Mouse (Mus musculus) liver, postnatal 0 days (tissue): ENCODE measurements around the gene Olfr1031. TPM values are rescaled to one million over a fixed set of nuclear protein-coding genes. Genes with fewer than 3 reads are reported as not detected.
A peak's percentile ranks its signal among the peaks of the same experiment; 100 is the strongest.
"Not testable (repeated sequence)": the region's sequence is repeated elsewhere in the genome, so short reads cannot be mapped to it uniquely, and the experiment has no call there.

Source experiments
- ATAC-seq: fragments of 200-750 bp; cut with Nextera tagmentation; 2 replicates; pipeline ENCODE4 v1.8.0; 2017; ENCODE audit warnings: mild to moderate bottlenecking, moderate library complexity
- DNase-seq: peaks from one replicate; pipeline ENCODE4 v3.0.0-alpha.2; 2016
- H3K27ac ChIP-seq: fragments of 300-500 bp; sonication (generic); 2 replicates; pipeline ENCODE4 v1.5.1; 2014; ENCODE audit warnings: antibody characterized with exemption, moderate library complexity, mild to moderate bottlenecking, low read depth
- H3K27me3 ChIP-seq: fragments of 300-500 bp; sonication (generic); 2 replicates; pipeline ENCODE4 v1.6.1; 2014; ENCODE audit warnings: low read length, control low read depth, mixed read lengths; ENCODE audit not compliant: insufficient read depth
- H3K36me3 ChIP-seq: fragments of 300-500 bp; sonication (generic); replicated peaks from 2 replicates; pipeline ENCODE4 v1.6.1; 2014; ENCODE audit warnings: mild to moderate bottlenecking, control low read depth, low read length, moderate library complexity, mixed read lengths; ENCODE audit not compliant: insufficient read depth
- H3K4me1 ChIP-seq: fragments of 300-500 bp; sonication (generic); 2 replicates; pipeline ENCODE4 v1.6.1; 2014; ENCODE audit warnings: antibody characterized with exemption, mild to moderate bottlenecking, control low read depth; ENCODE audit not compliant: insufficient read depth
- H3K4me2 ChIP-seq: fragments of 300-500 bp; sonication (generic); 2 replicates; pipeline ENCODE4 v1.6.1; 2014; ENCODE audit warnings: low read depth, mild to moderate bottlenecking, low read length, moderate library complexity, mixed read lengths
- H3K4me3 ChIP-seq: fragments of 300-500 bp; sonication (generic); 2 replicates; pipeline ENCODE4 v1.5.1; 2014; ENCODE audit warnings: low read depth, low read length
- H3K9ac ChIP-seq: fragments of 300-500 bp; sonication (generic); replicated peaks from 2 replicates; pipeline ENCODE4 v1.6.1; 2014; ENCODE audit warnings: mild to moderate bottlenecking, moderate library complexity
- H3K9me3 ChIP-seq: fragments of 300-500 bp; sonication (generic); 2 replicates; pipeline ENCODE4 v1.6.1; 2016; ENCODE audit warnings: mild to moderate bottlenecking, control low read depth, low read length, mixed read lengths
- CTCF ChIP-seq: sonication (generic); IDR thresholded peaks from 2 replicates; pipeline ENCODE4 v1.5.1; 2016; ENCODE audit warnings: antibody characterized with exemption, low read depth
- EP300 ChIP-seq: IDR thresholded peaks from 2 replicates; pipeline ENCODE4 v1.6.1; 2016; ENCODE audit warnings: antibody characterized with exemption, low read depth, mild to moderate bottlenecking
- WGBS: fragments of 180-500 bp; shearing (Covaris S2); extraction: QIAGEN DNeasy Blood & Tissue Kit; methylation state at CpG from one replicate; pipeline ENCODE4 v1.1.7; 2014; ENCODE audit not compliant: insufficient replicate concordance; 5-methylcytosine and 5-hydroxymethylcytosine counted together
- polyA plus RNA-seq: library from polyadenylated mRNA; unstranded; fragments of >200 nt; fragmentation: Nextera tagmentation; extraction: Ambion mirVana; gene quantifications from 2 replicates; pipeline ENCODE4 v1.2.1, GENCODE M21; 2015

Olfr1031 gene
- polyA plus RNA-seq = not detected in 2 replicates

- whole genome bisulfite sequencing = 52% methylated on average over 3 of the region's 3 CpGs
Observed at GRCm38 (mm10) chr2:85990004-85990403, at the start of gene Olfr1031. Gene Olfr1031, plus strand, starts transcription at chr2:85990304.

GRCm38 (mm10) chr2:85950137-85950536, 40.0 kb upstream of the Olfr1031 start, which contains the start of gene Olfr1028:
Gene Olfr1028, plus strand, starts transcription at chr2:85950437.
- Histone ChIP-seq H3K36me3 (no peaks in the 10 kb centered on the region), H3K9ac (no peak within 1 kb of the TSS), H3K27ac (no peak within 1 kb of the TSS), H3K4me1 (no peaks in the 10 kb centered on the region), H3K27me3 (no peaks in the 10 kb centered on the region), H3K4me3 (no peak within 1 kb of the TSS), H3K4me2 (no peak within 1 kb of the TSS), H3K9me3 (no peaks in the 10 kb centered on the region)
- no peak for TF ChIP-seq CTCF
- ATAC-seq (no peak), DNase-seq (no peak)
- 40% methylated on average over 1 of the region's 1 CpGs for WGBS

More at GRCm38 (mm10) chr2:85990004-85990403, at the start of gene Olfr1031:
- Histone ChIP-seq H3K4me3 (no peak within 1 kb of the TSS), H3K27me3 (no peaks in the 10 kb centered on the region), H3K9ac (no peak within 1 kb of the TSS), H3K4me1 (no peaks in the 10 kb centered on the region), H3K36me3 (no peaks in the 10 kb centered on the region), H3K9me3 (no peaks in the 10 kb centered on the region), H3K27ac (no peak within 1 kb of the TSS), H3K4me2 (no peak within 1 kb of the TSS)
- TF ChIP-seq EP300 (no peak), CTCF (no peak)
- no peak for ATAC-seq
- DNase-seq = no peak

- no peaks in the 10 kb centered on the region for H3K4me1 ChIP-seq
- DNase-seq = no peak
- no peak within 1 kb of the TSS for H3K4me3 ChIP-seq
- TF ChIP-seq EP300 (no peak), CTCF (no peak)
- H3K9ac ChIP-seq = no peak within 1 kb of the TSS
- no peak within 1 kb of the TSS for H3K27ac ChIP-seq
- no peak within 1 kb of the TSS for H3K4me2 ChIP-seq
- no peaks in the 10 kb centered on the region for H3K9me3 ChIP-seq
- no peak for ATAC-seq
- no peaks in the 10 kb centered on the region for H3K27me3 ChIP-seq
- no peaks in the 10 kb centered on the region for H3K36me3 ChIP-seq
- 70% methylated on average over 2 of the region's 2 CpGs for WGBS
Observed at GRCm38 (mm10) chr2:85973595-85973994, 16.5 kb upstream of the Olfr1031 start, which contains the start of gene Olfr1029. Gene Olfr1029, plus strand, starts transcription at chr2:85973895.

- no peak within 1 kb of the TSS for H3K4me3 ChIP-seq
- no peaks in the 10 kb centered on the region for H3K27me3 ChIP-seq
- H3K4me2 ChIP-seq = no peak within 1 kb of the TSS
- WGBS = 58% methylated on average over 1 of the region's 1 CpGs
- DNase-seq (no peak), ATAC-seq (no peak)
- H3K9me3 ChIP-seq = no peaks in the 10 kb centered on the region
- no peaks in the 10 kb centered on the region for H3K4me1 ChIP-seq
- no peak within 1 kb of the TSS for H3K27ac ChIP-seq
- H3K36me3 ChIP-seq = no peaks in the 10 kb centered on the region
- no peak within 1 kb of the TSS for H3K9ac ChIP-seq
- TF ChIP-seq CTCF (no peak), EP300 (no peak)
Observed at GRCm38 (mm10) chr2:85978976-85979375, 11.1 kb upstream of the Olfr1031 start, which contains the start of gene Olfr1030. Gene Olfr1030, plus strand, starts transcription at chr2:85979276.

GRCm38 (mm10) chr2:86005240-86005639, 15.1 kb downstream of the Olfr1031 start, which contains the start of gene Olfr1032:
Gene Olfr1032, plus strand, starts transcription at chr2:86005540.
- H3K4me1 ChIP-seq = no peaks in the 10 kb centered on the region
- no peak within 1 kb of the TSS for H3K9ac ChIP-seq
- H3K9me3 ChIP-seq = no peaks in the 10 kb centered on the region
- H3K4me3 ChIP-seq = no peak within 1 kb of the TSS
- DNase-seq = no peak
- 79% methylated on average over 7 of the region's 7 CpGs for WGBS
- no peaks in the 10 kb centered on the region for H3K36me3 ChIP-seq
- no peak within 1 kb of the TSS for H3K27ac ChIP-seq
- no peak for ATAC-seq
- H3K27me3 ChIP-seq = no peaks in the 10 kb centered on the region
- H3K4me2 ChIP-seq = no peak within 1 kb of the TSS
- no peak for TF ChIP-seq EP300
- no peak for TF ChIP-seq CTCF

GRCm38 (mm10) chr2:86020406-86020805, 30.3 kb downstream of the Olfr1031 start, which contains the start of gene Olfr1033:
Gene Olfr1033, plus strand, starts transcription at chr2:86020633.
- H3K9ac ChIP-seq, ATAC-seq, H3K36me3 ChIP-seq, H3K4me1 ChIP-seq, H3K9me3 ChIP-seq, H3K27me3 ChIP-seq: not testable (repeated sequence)
- H3K27ac ChIP-seq = peak within 1 kb of the TSS; percentile 82
- peak within 1 kb of the TSS; percentile 52; the same call in 1 of the 2 replicates for H3K4me2 ChIP-seq
- H3K4me3 ChIP-seq = peak within 1 kb of the TSS; percentile 40
- 6% methylated on average over 10 of the region's 11 CpGs for WGBS
- DNase-seq = peak; percentile 30

- not testable (repeated sequence) for H3K9ac ChIP-seq, ATAC-seq, H3K4me2 ChIP-seq, H3K4me1 ChIP-seq, H3K27me3 ChIP-seq, DNase-seq, H3K4me3 ChIP-seq, H3K36me3 ChIP-seq, H3K9me3 ChIP-seq
- 0 out of 2 replicates have a peak overlapping the region, but pooled peaks have one; percentile 22 for H3K27ac ChIP-seq
- WGBS = 48% methylated on average over 2 of the region's 9 CpGs
Observed at GRCm38 (mm10) chr2:86021518-86021917, 31.4 kb downstream of the Olfr1031 start.

Other genes with a start within 250 kb of the Olfr1031 start
- gene Olfr1012, start 227.5 kb upstream of the Olfr1031 start, polyA plus RNA-seq = not detected in 2 replicates
- gene Olfr1013, start 223.2 kb upstream of the Olfr1031 start, polyA plus RNA-seq = not detected in 2 replicates
- not detected in 2 replicates for gene Olfr1014, start 217.6 kb upstream of the Olfr1031 start, polyA plus RNA-seq
- gene Olfr1015, start 208.3 kb upstream of the Olfr1031 start, polyA plus RNA-seq = not detected in 2 replicates
- not detected in 2 replicates for gene Olfr1016, start 187.8 kb upstream of the Olfr1031 start, polyA plus RNA-seq
- gene Olfr1018, start 171.8 kb upstream of the Olfr1031 start, polyA plus RNA-seq = not detected in 2 replicates
- gene Olfr1019, start 144.8 kb upstream of the Olfr1031 start, polyA plus RNA-seq = not detected in 2 replicates
- not detected in 2 replicates for gene Olfr1020, start 143.3 kb upstream of the Olfr1031 start, polyA plus RNA-seq
- gene Olfr1022, start 121.7 kb upstream of the Olfr1031 start, polyA plus RNA-seq = not detected in 2 replicates
- gene Olfr1023, start 104.7 kb upstream of the Olfr1031 start, polyA plus RNA-seq = not detected in 2 replicates
- gene Olfr1024, start 85.3 kb upstream of the Olfr1031 start, polyA plus RNA-seq = not detected in 2 replicates
- gene Olfr1025-ps1, start 75.1 kb upstream of the Olfr1031 start, polyA plus RNA-seq = not detected in 2 replicates
- gene Olfr1026, start 68.7 kb upstream of the Olfr1031 start, polyA plus RNA-seq = not detected in 2 replicates
- gene Olfr1028, start 39.9 kb upstream of the Olfr1031 start, polyA plus RNA-seq = not detected in 2 replicates
- not detected in 2 replicates for gene Olfr1029, start 16.4 kb upstream of the Olfr1031 start, polyA plus RNA-seq
- gene Olfr1030, start 11.0 kb upstream of the Olfr1031 start, polyA plus RNA-seq = not detected in 2 replicates
- not detected in 2 replicates for gene Olfr1032, start 15.2 kb downstream of the Olfr1031 start, polyA plus RNA-seq
- gene Olfr1033, start 30.3 kb downstream of the Olfr1031 start, polyA plus RNA-seq = 4.6 and 5.4 TPM in 2 replicates
- 0.15 and 0.22 TPM in 2 replicates for gene Olfr1034, start 55.6 kb downstream of the Olfr1031 start, polyA plus RNA-seq
- not detected in 2 replicates for gene Olfr1036, start 83.7 kb downstream of the Olfr1031 start, polyA plus RNA-seq
- not detected in 2 replicates for gene Olfr1037, start 97.1 kb downstream of the Olfr1031 start, polyA plus RNA-seq
- gene Olfr1039, start 145.6 kb downstream of the Olfr1031 start, polyA plus RNA-seq = not detected in 2 replicates
- gene Olfr1040, start 156.4 kb downstream of the Olfr1031 start, polyA plus RNA-seq = not detected in 2 replicates
- gene Olfr1042, start 171.5 kb downstream of the Olfr1031 start, polyA plus RNA-seq = not detected in 2 replicates
- gene Olfr1043, start 177.2 kb downstream of the Olfr1031 start, polyA plus RNA-seq = not detected in 2 replicates
- gene Olfr1044, start 187.5 kb downstream of the Olfr1031 start, polyA plus RNA-seq = not detected in 2 replicates
- not detected in 2 replicates for gene Olfr52, start 195.4 kb downstream of the Olfr1031 start, polyA plus RNA-seq
- gene Olfr1045, start 212.7 kb downstream of the Olfr1031 start, polyA plus RNA-seq = not detected in 2 replicates
- not detected in 2 replicates for gene Olfr1046, start 229.0 kb downstream of the Olfr1031 start, polyA plus RNA-seq
- not detected in 2 replicates for gene Olfr1047, start 241.1 kb downstream of the Olfr1031 start, polyA plus RNA-seq
- not detected in 2 replicates for gene Olfr1048, start 250.0 kb downstream of the Olfr1031 start, polyA plus RNA-seq